Mouse (Mus musculus) kidney, embryonic 16.5 days (tissue): ENCODE measurements around the gene Ehmt1. TPM values are rescaled to one million over a fixed set of nuclear protein-coding genes. Genes with fewer than 3 reads are reported as not detected.

Experiments
- ATAC-seq: fragments of 200-750 bp; cut with Nextera tagmentation; 2 replicates; pipeline ENCODE4 v1.8.0; 2017; ENCODE audit warnings: moderate TSS enrichment; ENCODE audit not compliant: low FRiP score, low TSS enrichment
- H3K27ac ChIP-seq: fragments of 300-500 bp; sonication (generic); 2 replicates; pipeline ENCODE4 v1.5.1; 2014; ENCODE audit warnings: low read length
- H3K27me3 ChIP-seq: fragments of 300-500 bp; sonication (generic); 2 replicates; pipeline ENCODE4 v1.6.1; 2014; ENCODE audit warnings: low read length, control low read depth, mixed read lengths; ENCODE audit not compliant: insufficient read depth
- H3K36me3 ChIP-seq: fragments of 300-500 bp; sonication (generic); 2 replicates; pipeline ENCODE4 v1.6.1; 2014; ENCODE audit warnings: low read length, control low read depth, mixed read lengths; ENCODE audit not compliant: insufficient read depth
- H3K4me1 ChIP-seq: fragments of 300-500 bp; sonication (generic); 2 replicates; pipeline ENCODE4 v1.6.1; 2014; ENCODE audit warnings: low read length, control low read depth, mixed read lengths; ENCODE audit not compliant: insufficient read depth
- H3K4me2 ChIP-seq: fragments of 300-500 bp; sonication (generic); replicated peaks from 2 replicates; pipeline ENCODE4 v1.6.1; 2014; ENCODE audit warnings: low read depth, low read length
- H3K4me3 ChIP-seq: fragments of 300-500 bp; sonication (generic); 2 replicates; pipeline ENCODE4 v1.5.1; 2014; ENCODE audit warnings: mild to moderate bottlenecking, low read length
- H3K9ac ChIP-seq: fragments of 300-500 bp; sonication (generic); replicated peaks from 2 replicates; pipeline ENCODE4 v1.6.1; 2014; ENCODE audit warnings: low read length
- H3K9me3 ChIP-seq: fragments of 300-500 bp; sonication (generic); 2 replicates; pipeline ENCODE4 v1.6.1; 2016; ENCODE audit warnings: low read length, control low read depth
- WGBS: fragments of 180-500 bp; shearing (Covaris S2); extraction: QIAGEN DNeasy Blood & Tissue Kit; methylation state at CpG from one replicate; pipeline ENCODE4 v1.1.7; 2014; 5-methylcytosine and 5-hydroxymethylcytosine counted together
- polyA plus RNA-seq: library from polyadenylated mRNA; unstranded; fragments of >200 nt; fragmentation: Nextera tagmentation; extraction: Ambion mirVana; gene quantifications from 2 replicates; pipeline ENCODE4 v1.2.1, GENCODE M21; 2015

Gene Ehmt1
- polyA plus RNA-seq, 1 experiment from 2014 or later: 87.7 TPM

GRCm38 (mm10) chr2:24845256-24845655 is 74.2 kb downstream of the Ehmt1 start:
- H3K36me3 ChIP-seq: peaks cover 35% of the 10 kb centered on the region
- no peaks in the 10 kb centered on the region for H3K9me3 ChIP-seq
- WGBS: 89% methylated on average over 1 of the region's 1 CpGs

GRCm38 (mm10) chr2:24830614-24831013 is 88.8 kb downstream of the Ehmt1 start:
- H3K27ac ChIP-seq: no peak overlapping the region
- H3K4me1 ChIP-seq: no peaks in the 10 kb centered on the region
- peaks cover 49% of the 10 kb centered on the region for H3K36me3 ChIP-seq
- 80% methylated on average over 3 of the region's 3 CpGs for WGBS
- no peaks in the 10 kb centered on the region for H3K27me3 ChIP-seq
- no peak overlapping the region for H3K4me3 ChIP-seq
- no peaks in the 10 kb centered on the region for H3K9me3 ChIP-seq
- H3K9ac ChIP-seq: no peak overlapping the region
- ATAC-seq: no peak
- no peak overlapping the region for H3K4me2 ChIP-seq

More at GRCm38 (mm10) chr2:24845256-24845655, 74.2 kb downstream of the Ehmt1 start:
- H3K4me1 ChIP-seq: no peaks in the 10 kb centered on the region
- H3K4me2 ChIP-seq: no peak overlapping the region
- no peak overlapping the region for H3K4me3 ChIP-seq
- H3K9ac ChIP-seq: no peak overlapping the region
- ATAC-seq: no peak
- H3K27ac ChIP-seq: no peak overlapping the region
- no peaks in the 10 kb centered on the region for H3K27me3 ChIP-seq

- no peak overlapping the region for H3K4me2 ChIP-seq
- no peak overlapping the region for H3K4me3 ChIP-seq
- H3K9ac ChIP-seq: no peak overlapping the region
- no peak overlapping the region for H3K27ac ChIP-seq
- no peak for ATAC-seq
- peaks cover 70% of the 10 kb centered on the region for H3K36me3 ChIP-seq
- no peaks in the 10 kb centered on the region for H3K27me3 ChIP-seq
- 88% methylated on average over 3 of the region's 3 CpGs for WGBS
- H3K9me3 ChIP-seq: no peaks in the 10 kb centered on the region
- H3K4me1 ChIP-seq: no peaks in the 10 kb centered on the region
These were observed 109.7 kb downstream of the Ehmt1 start for GRCm38 (mm10) chr2:24809746-24810145.

GRCm38 (mm10) chr2:24807691-24808090 is 111.7 kb downstream of the Ehmt1 start:
- no peaks in the 10 kb centered on the region for H3K4me1 ChIP-seq
- peaks cover 72% of the 10 kb centered on the region for H3K36me3 ChIP-seq
- no peaks in the 10 kb centered on the region for H3K27me3 ChIP-seq
- no peak overlapping the region for H3K27ac ChIP-seq
- no peak overlapping the region for H3K4me3 ChIP-seq
- no peak overlapping the region for H3K4me2 ChIP-seq
- no peak overlapping the region for H3K9ac ChIP-seq
- 93% methylated on average over 10 of the region's 10 CpGs for WGBS
- ATAC-seq: no peak
- no peaks in the 10 kb centered on the region for H3K9me3 ChIP-seq

DNA sequence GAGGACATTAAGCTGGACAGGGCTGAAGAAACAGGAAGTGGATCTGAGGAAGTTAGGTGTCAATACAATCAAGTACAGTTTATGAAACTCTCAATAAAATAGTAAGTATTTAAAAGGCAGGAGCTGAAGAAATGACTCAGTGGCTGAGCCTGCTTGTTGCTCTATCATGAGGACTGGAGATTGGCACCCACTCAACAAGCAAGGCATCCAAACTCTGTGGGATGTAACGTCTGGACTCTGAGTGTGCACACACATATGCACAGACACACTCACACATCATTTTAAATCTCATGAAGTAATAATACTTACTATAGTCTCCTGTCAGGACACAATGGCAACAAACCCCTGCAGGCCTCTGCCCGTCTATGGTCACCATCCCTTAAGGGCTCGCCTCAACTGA is 112.4 kb downstream of the Ehmt1 start:
- H3K9ac ChIP-seq: no peak overlapping the region
- no peaks in the 10 kb centered on the region for H3K9me3 ChIP-seq

GRCm38 (mm10) chr2:24806143-24806542 is 113.3 kb downstream of the Ehmt1 start:
- no peaks in the 10 kb centered on the region for H3K9me3 ChIP-seq
- no peak overlapping the region for H3K4me3 ChIP-seq
- H3K36me3 ChIP-seq: peaks cover 81% of the 10 kb centered on the region
- H3K4me2 ChIP-seq: no peak overlapping the region
- H3K9ac ChIP-seq: no peak overlapping the region
- H3K4me1 ChIP-seq: no peaks in the 10 kb centered on the region
- no peak overlapping the region for H3K27ac ChIP-seq
- 90% methylated on average over 6 of the region's 6 CpGs for WGBS
- ATAC-seq: no peak
- H3K27me3 ChIP-seq: no peaks in the 10 kb centered on the region

More for the DNA sequence above, 112.4 kb downstream of the Ehmt1 start:
- Histone ChIP-seq H3K27me3 (no peaks in the 10 kb centered on the region), H3K36me3 (peaks cover 76% of the 10 kb centered on the region), H3K27ac (no peak overlapping the region), H3K4me2 (no peak overlapping the region), H3K4me3 (no peak overlapping the region), H3K4me1 (no peaks in the 10 kb centered on the region)
- WGBS: 93% methylated on average over 3 of the region's 3 CpGs
- no peak for ATAC-seq

DNA sequence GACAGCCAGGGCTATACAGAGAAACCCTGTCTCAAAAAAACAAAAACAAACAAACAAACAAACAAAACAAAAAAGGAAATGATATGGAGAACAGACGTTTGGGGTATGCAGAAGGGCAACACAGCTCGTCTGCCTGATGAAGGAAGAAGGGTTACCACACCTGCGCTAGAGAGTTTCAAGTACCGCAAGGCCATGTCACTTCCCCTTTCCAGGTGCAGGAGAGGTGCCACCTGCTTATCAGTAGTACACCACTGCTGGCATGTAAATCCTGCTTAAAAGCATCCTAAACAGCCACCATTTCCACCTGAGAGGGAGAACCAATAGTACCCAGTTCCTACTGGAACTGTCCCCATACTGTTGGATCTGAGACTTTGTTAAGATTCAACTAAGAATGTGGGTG is 113.8 kb downstream of the Ehmt1 start:
- Histone ChIP-seq H3K9ac (no peak overlapping the region), H3K36me3 (peaks cover 80% of the 10 kb centered on the region)

DNA sequence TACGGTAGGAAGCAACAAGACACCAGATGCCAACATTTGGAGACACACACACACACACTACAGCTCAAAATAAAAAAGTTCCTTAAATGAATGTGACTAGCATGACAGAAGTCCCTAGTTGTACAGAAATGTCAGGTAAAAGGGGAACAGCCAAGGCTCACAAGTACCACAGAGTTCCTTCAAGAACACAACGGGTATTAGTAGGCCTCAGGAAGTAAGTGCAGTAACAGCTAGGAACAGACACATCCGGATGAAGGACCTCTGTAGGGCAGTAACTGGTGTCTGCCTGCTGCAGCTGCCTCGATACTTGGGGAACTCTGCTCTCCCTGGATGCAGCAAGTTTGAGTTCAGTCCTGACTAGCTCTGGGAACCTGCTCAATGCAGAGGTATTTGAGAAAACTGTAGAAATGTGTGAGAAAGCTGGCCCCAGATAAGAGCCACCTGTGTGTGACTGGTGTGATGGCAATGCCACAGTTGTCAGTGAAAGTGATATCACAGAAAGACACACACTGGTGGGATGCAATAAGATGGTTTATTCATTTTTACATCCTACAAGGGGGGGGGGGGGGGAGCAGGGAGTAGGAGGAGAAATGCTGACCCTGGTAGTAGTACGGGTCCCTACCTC is 122.5 kb downstream of the Ehmt1 start:
- no peaks in the 10 kb centered on the region for H3K9me3 ChIP-seq
- H3K4me3 ChIP-seq: no peak overlapping the region
- H3K4me2 ChIP-seq: no peak overlapping the region
- H3K4me1 ChIP-seq: no peaks in the 10 kb centered on the region
- 87% methylated on average over 4 of the region's 5 CpGs for whole genome bisulfite sequencing
- H3K36me3 ChIP-seq: peaks cover 70% of the 10 kb centered on the region
- no peak overlapping the region for H3K9ac ChIP-seq
- no peaks in the 10 kb centered on the region for H3K27me3 ChIP-seq
- no peak for ATAC-seq
- no peak overlapping the region for H3K27ac ChIP-seq

More for the DNA sequence above, 113.8 kb downstream of the Ehmt1 start:
- H3K4me1 ChIP-seq: no peaks in the 10 kb centered on the region
- no peak for ATAC-seq
- no peak overlapping the region for H3K4me3 ChIP-seq
- 91% methylated on average over 4 of the region's 4 CpGs for WGBS
- H3K4me2 ChIP-seq: no peak overlapping the region
- no peak overlapping the region for H3K27ac ChIP-seq
- H3K27me3 ChIP-seq: no peaks in the 10 kb centered on the region
- H3K9me3 ChIP-seq: no peaks in the 10 kb centered on the region

- Histone ChIP-seq H3K4me1 (no peaks in the 10 kb centered on the region), H3K36me3 (peaks cover 20% of the 10 kb centered on the region), H3K9ac (no peak overlapping the region), H3K4me2 (no peak overlapping the region), H3K9me3 (no peaks in the 10 kb centered on the region), H3K27me3 (no peaks in the 10 kb centered on the region), H3K4me3 (no peak overlapping the region), H3K27ac (no peak overlapping the region)
- ATAC-seq: no peak
- 74% methylated on average over 4 of the region's 4 CpGs for WGBS
These were observed 132.2 kb downstream of the Ehmt1 start for GRCm38 (mm10) chr2:24787250-24787649.

DNA sequence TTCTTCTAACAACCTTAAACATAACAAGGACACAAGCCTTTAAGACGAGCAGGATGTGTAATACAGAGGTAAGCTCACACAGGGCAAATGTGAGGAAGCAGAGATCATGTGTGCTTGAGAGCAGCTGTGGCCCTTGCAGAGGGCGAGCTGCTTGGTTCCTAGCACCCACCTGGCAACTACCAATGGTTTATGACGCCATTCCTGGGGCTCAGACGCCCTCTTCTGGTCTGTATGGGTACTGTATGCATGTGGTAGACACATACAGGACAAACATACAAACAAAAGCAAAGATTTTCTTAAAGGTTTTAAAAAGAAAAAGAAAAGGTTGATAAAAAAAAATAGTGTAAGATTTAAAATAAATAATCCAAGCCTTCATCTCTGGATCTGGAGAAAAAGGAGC is 138.2 kb downstream of the Ehmt1 start:
- Histone ChIP-seq H3K36me3 (no peaks in the 10 kb centered on the region), H3K27ac (no peak overlapping the region), H3K4me1 (no peaks in the 10 kb centered on the region), H3K27me3 (no peaks in the 10 kb centered on the region), H3K9me3 (no peaks in the 10 kb centered on the region), H3K4me3 (no peak overlapping the region), H3K4me2 (no peak overlapping the region), H3K9ac (no peak overlapping the region)
- ATAC-seq: no peak
- WGBS: 52% methylated on average over 4 of the region's 4 CpGs
